ENCODE assay signal across 8 mouse cellular contexts in genomic region chr17:15499656-15500394, GRCm38 (mm10). TPM values are rescaled to one million over a fixed set of nuclear protein-coding genes. Genes with fewer than 3 reads are reported as not detected.
DNase-seq lines count a peak whose midpoint lies in the region; ATAC-seq and TF ChIP-seq lines count a peak whose summit lies in the region.

Psmb1 (minus strand) TSS chr17:15499751.
Tbp (plus strand) TSS chr17:15499888.

- ATAC-seq in forebrain, embryonic 15.5 days (replicated peaks): peak; percentile 95
- ATAC-seq in neutrophil, adult 5-6 weeks (ENCODE audit: extremely low read depth, insufficient number of reproducible peaks, low FRiP score, poor library complexity, severe bottlenecking): peak; percentile 94

- peak within 1 kb of the TSS; percentile 93 for H3K9ac ChIP-seq in ES-E14 (ENCODE audit: insufficient read depth, low read depth, low read length, poor library complexity, severe bottlenecking)
- H3K9ac ChIP-seq in forebrain, embryonic 15.5 days (replicated peaks): peak within 1 kb of the TSS; percentile 84

- peak within 1 kb of the TSS; percentile 90 to 96 for H3K4me3 ChIP-seq in ES-E14 (ENCODE audit: insufficient read depth in 1 of 2, low read depth in 1 of 2, low read length in 2 of 2, poor library complexity in 1 of 2, severe bottlenecking in 1 of 2)
- H3K4me3 ChIP-seq in forebrain, embryonic 15.5 days: peak within 1 kb of the TSS; percentile 66
- H3K4me3 ChIP-seq in lung, adult 2 months (replicated peaks; ENCODE audit: extremely low read depth, low read depth, low read length): peak within 1 kb of the TSS; percentile 60

- intact Hi-C loops in heart, postnatal 25 days (cut with DNase I): no loop called here

- no peaks in the 10 kb centered on the region for H3K27me3 ChIP-seq in forebrain, embryonic 15.5 days

- H3K4me2 ChIP-seq in forebrain, embryonic 15.5 days (replicated peaks): peak within 1 kb of the TSS; percentile 69

- no peak within 1 kb of the TSS for H3K27ac ChIP-seq in ES-E14 (ENCODE audit: insufficient read depth, low read depth, low read length, poor library complexity, severe bottlenecking)
- peak within 1 kb of the TSS; percentile 93 for H3K27ac ChIP-seq in forebrain, embryonic 15.5 days (replicated peaks)

- peak; percentile 93 for DNase-seq in ES-E14 (ENCODE audit: low read depth, low spot score)
- peak; percentile 96 for DNase-seq in cerebellum, adult 11-12 months
- peak; percentile 95 for DNase-seq in heart, postnatal 25 days (ENCODE audit: low spot score)
- peak; percentile 96 to 99 for DNase-seq in layer of hippocampus, adult 18-20 months (ENCODE audit: low spot score in 2 of 2)
- peak; percentile 96 for DNase-seq in lung, adult 2 months
- peak; percentile 95 to 97 for DNase-seq in thymus, adult 18-20 months

- peak; percentile 83; the same call in 1 of the 2 replicates for TF ChIP-seq POLR2A in lung, adult 2 months (IDR thresholded peaks at IDR 0.05; ENCODE audit: borderline replicate concordance, extremely low read depth, low read depth, low read length)

- WGBS in forebrain, embryonic 15.5 days: under 1% methylated on average over 63 of the region's 63 CpGs
- under 1% methylated on average over 63 of the region's 63 CpGs for WGBS in lung, adult 2 months

- in situ Hi-C loops in ES-E14 (cut with MboI; ENCODE audit: low sequenced_read_pairs in 2 of 2, unreplicated experiment in 2 of 2): no loop called here

- H3K9me3 ChIP-seq in ES-E14 (ENCODE audit: control insufficient read depth, insufficient read depth, low read depth, low read length): no peaks in the 10 kb centered on the region
- H3K9me3 ChIP-seq in forebrain, embryonic 15.5 days: no peaks in the 10 kb centered on the region

- no peak for TF ChIP-seq CTCF in lung, adult 2 months (IDR thresholded peaks at IDR 0.05; ENCODE audit: insufficient read depth, low read length)

- peaks cover 11% of the 10 kb centered on the region for H3K36me3 ChIP-seq in ES-E14 (ENCODE audit: control insufficient read depth, insufficient read depth, low read length, poor library complexity, severe bottlenecking)
- peaks cover 22% of the 10 kb centered on the region for H3K36me3 ChIP-seq in forebrain, embryonic 15.5 days

- H3K4me1 ChIP-seq in ES-E14 (ENCODE audit: control insufficient read depth in 2 of 2, insufficient read depth in 2 of 2, low read length in 2 of 2, poor library complexity in 1 of 2): peaks cover 0 to 5% of the 10 kb centered on the region in 2 experiments; a peak in 2 of 4 replicates
- H3K4me1 ChIP-seq in forebrain, embryonic 15.5 days: peaks cover 47% of the 10 kb centered on the region
- H3K4me1 ChIP-seq in lung, adult 2 months (ENCODE audit: control insufficient read depth, insufficient read depth, low read length): peaks cover 7% of the 10 kb centered on the region; the same call in 1 of the 2 replicates

TF ChIP-seq in ES-E14, 5 proteins besides CTCF, POLR2A, EP300 and RAD21:
- TF ChIP-seq MAFK (IDR thresholded peaks at IDR 0.05; ENCODE audit: insufficient read depth, low read depth, low read length) (no peak), CHD2 (IDR thresholded peaks at IDR 0.05; ENCODE audit: low read depth, low read length) (peak; percentile 37; the same call in 1 of the 2 replicates), HCFC1 (IDR thresholded peaks at IDR 0.05; ENCODE audit: borderline replicate concordance, insufficient read depth, low read length) (peak; percentile 90), ZC3H11A (IDR thresholded peaks at IDR 0.05; ENCODE audit: borderline replicate concordance, low read depth, low read length) (no peak), ZNF384 (IDR thresholded peaks at IDR 0.05; ENCODE audit: low read depth, low read length) (no peak)
TF ChIP-seq in ES-E14: peak in this region for 2.

RNA-seq across cellular contexts. Expression of gene Psmb1, which starts in this region (rescaled TPM):
- total RNA-seq in ES-E14 (2012; rRNA removed): 151 and 189 TPM in 2 replicates
- polyA plus RNA-seq in forebrain, embryonic 15.5 days (2015; fragmentation: Nextera tagmentation; extraction: Ambion mirVana): 238 and 248 TPM in 2 replicates
- 100 to 1,000 TPM; 112 to 120 TPM for total RNA-seq in heart, postnatal 25 days (2021)
- 100 to 1,000 TPM; 127 to 129 TPM for total RNA-seq in layer of hippocampus, adult 18-20 months (2021)
- polyA plus RNA-seq in lung, adult 2 months (2012; rRNA removed): 66.1 and 92.3 TPM in 2 replicates
- total RNA-seq in neutrophil, adult 5-6 weeks (2017): 123 and 139 TPM in 2 replicates

RNA-seq across cellular contexts. Expression of gene Tbp, which starts in this region (rescaled TPM):
- 35.6 and 39.4 TPM in 2 replicates for total RNA-seq in ES-E14 (2012; rRNA removed)
- 69.3 and 71.3 TPM in 2 replicates for polyA plus RNA-seq in forebrain, embryonic 15.5 days (2015; fragmentation: Nextera tagmentation; extraction: Ambion mirVana)
- 10 to 100 TPM in 1 of 2 experiments, 1 to 10 TPM in 1; 9.3 to 11.2 TPM for total RNA-seq in heart, postnatal 25 days (2021)
- total RNA-seq in layer of hippocampus, adult 18-20 months (2021): 10 to 100 TPM; 26.6 to 33.7 TPM
- 35.1 and 36.1 TPM in 2 replicates for polyA plus RNA-seq in lung, adult 2 months (2012; rRNA removed)
- 51.9 and 63.9 TPM in 2 replicates for total RNA-seq in neutrophil, adult 5-6 weeks (2017)
